Mouse (Mus musculus) neural tube, embryonic 14.5 days (tissue): ENCODE results near the gene Mbd5. TPM values are rescaled to one million over a fixed set of nuclear protein-coding genes. Genes with fewer than 3 reads are reported as not detected.

Experiments
- ATAC-seq: fragments of 200-750 bp; cut with Nextera tagmentation; 2 replicates; pipeline ENCODE4 v1.8.0; 2017; ENCODE audit warnings: low read depth, mild to moderate bottlenecking, moderate TSS enrichment, moderate library complexity
- H3K27ac ChIP-seq: fragments of 300-500 bp; sonication (generic); 2 replicates; pipeline ENCODE4 v1.5.1; 2014; ENCODE audit warnings: low read depth, mild to moderate bottlenecking, control low read depth, low read length, moderate library complexity, mixed read lengths
- H3K27me3 ChIP-seq: fragments of 300-500 bp; sonication (generic); 2 replicates; pipeline ENCODE4 v1.6.1; 2014; ENCODE audit warnings: low read length; ENCODE audit not compliant: control insufficient read depth, insufficient read depth
- H3K36me3 ChIP-seq: fragments of 300-500 bp; sonication (generic); 2 replicates; pipeline ENCODE4 v1.6.1; 2014; ENCODE audit warnings: low read length, mixed read lengths; ENCODE audit not compliant: control insufficient read depth, insufficient read depth
- H3K4me1 ChIP-seq: fragments of 300-500 bp; sonication (generic); 2 replicates; pipeline ENCODE4 v1.6.1; 2014; ENCODE audit warnings: low read length; ENCODE audit not compliant: control insufficient read depth, insufficient read depth
- H3K4me2 ChIP-seq: fragments of 300-500 bp; sonication (generic); 2 replicates; pipeline ENCODE4 v1.6.1; 2014; ENCODE audit warnings: mild to moderate bottlenecking, low read depth, low read length, control low read depth
- H3K4me3 ChIP-seq: fragments of 300-500 bp; sonication (generic); 2 replicates; pipeline ENCODE4 v1.5.1; 2014; ENCODE audit warnings: low read depth, low read length, control low read depth, mixed read lengths
- H3K9ac ChIP-seq: fragments of 300-500 bp; sonication (generic); replicated peaks from 2 replicates; pipeline ENCODE4 v1.6.1; 2014; ENCODE audit warnings: low read depth, mild to moderate bottlenecking, control low read depth, low read length, mixed read lengths
- H3K9me3 ChIP-seq: fragments of 300-500 bp; sonication (generic); 2 replicates; pipeline ENCODE4 v1.6.1; 2016; ENCODE audit warnings: low read length; ENCODE audit not compliant: control insufficient read depth
- WGBS: fragments of 180-500 bp; shearing (Covaris S2); extraction: QIAGEN DNeasy Blood & Tissue Kit; methylation state at CpG from one replicate; pipeline ENCODE4 v1.1.7; 2014; 5-methylcytosine and 5-hydroxymethylcytosine counted together
- polyA plus RNA-seq: library from polyadenylated mRNA; unstranded; fragments of >200 nt; fragmentation: Nextera tagmentation; extraction: Ambion mirVana; gene quantifications from 2 replicates; pipeline ENCODE4 v1.2.1, GENCODE M21; 2014

Gene Mbd5
- polyA plus RNA-seq, 1 experiment from 2014 or later: 51.6 TPM

DNA sequence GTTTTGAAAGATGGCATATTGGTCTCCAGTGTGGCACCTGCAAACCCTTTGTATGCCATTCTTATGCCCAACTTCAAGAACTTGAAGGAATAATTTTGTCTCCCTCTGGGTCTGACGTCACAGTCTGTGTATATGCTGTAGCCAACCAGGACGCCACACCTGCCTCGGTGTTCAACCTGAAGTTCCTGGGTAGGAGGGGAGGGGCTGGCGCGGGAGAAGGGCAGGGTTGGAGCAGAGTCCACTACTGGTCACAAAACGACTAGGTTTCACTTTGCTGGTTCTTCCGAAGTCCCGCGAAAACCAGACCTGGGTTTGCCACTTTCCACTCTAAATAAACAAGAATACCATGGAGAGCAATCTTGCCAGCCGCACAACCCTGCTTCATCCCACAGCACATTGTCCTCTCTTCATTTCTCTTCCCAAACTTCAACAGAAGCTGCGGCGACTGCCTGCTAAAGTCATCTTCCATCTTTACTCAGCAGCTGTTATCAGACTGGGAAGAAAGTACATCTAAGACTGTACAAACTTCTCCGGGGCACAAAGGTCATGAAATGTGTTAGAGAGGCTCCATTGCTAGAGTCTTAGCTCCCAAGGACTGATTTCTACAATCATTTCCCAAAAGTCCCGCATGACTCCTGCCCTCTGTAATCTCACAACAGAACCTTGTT is 417.7 kb downstream of the Mbd5 start:
- Histone ChIP-seq H3K9me3 (no peaks in the 10 kb centered on the region), H3K36me3 (no peaks in the 10 kb centered on the region), H3K4me1 (no peaks in the 10 kb centered on the region), H3K4me3 (no peak overlapping the region), H3K27ac (no peak overlapping the region), H3K9ac (no peak overlapping the region), H3K27me3 (no peaks in the 10 kb centered on the region), H3K4me2 (no peak overlapping the region)
- no peak for ATAC-seq
- 93% methylated on average over 14 of the region's 14 CpGs for WGBS

DNA sequence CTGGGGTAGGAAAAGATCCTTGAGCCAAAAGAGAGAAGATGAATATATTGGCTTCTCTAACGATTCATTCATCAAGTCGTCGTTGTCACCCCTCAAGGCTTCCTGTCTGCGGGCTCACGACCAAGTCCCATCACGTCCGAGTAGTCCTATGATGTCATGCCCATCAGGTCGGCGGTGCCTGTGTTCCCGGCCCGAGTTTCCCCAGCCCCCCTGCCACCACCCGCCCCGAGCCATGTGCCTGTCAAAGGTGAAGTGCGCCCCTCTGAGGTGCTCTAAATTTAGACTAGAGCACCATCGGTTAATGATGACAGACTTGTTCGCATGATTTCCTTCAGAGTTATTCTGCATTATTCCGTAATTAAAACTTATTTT is 418.2 kb downstream of the Mbd5 start:
- Histone ChIP-seq H3K4me2 (no peak overlapping the region), H3K27me3 (no peaks in the 10 kb centered on the region), H3K9me3 (no peaks in the 10 kb centered on the region), H3K4me1 (no peaks in the 10 kb centered on the region), H3K9ac (no peak overlapping the region), H3K36me3 (no peaks in the 10 kb centered on the region), H3K27ac (no peak overlapping the region), H3K4me3 (no peak overlapping the region)
- no peak for ATAC-seq
- 79% methylated on average over 17 of the region's 17 CpGs for WGBS

DNA sequence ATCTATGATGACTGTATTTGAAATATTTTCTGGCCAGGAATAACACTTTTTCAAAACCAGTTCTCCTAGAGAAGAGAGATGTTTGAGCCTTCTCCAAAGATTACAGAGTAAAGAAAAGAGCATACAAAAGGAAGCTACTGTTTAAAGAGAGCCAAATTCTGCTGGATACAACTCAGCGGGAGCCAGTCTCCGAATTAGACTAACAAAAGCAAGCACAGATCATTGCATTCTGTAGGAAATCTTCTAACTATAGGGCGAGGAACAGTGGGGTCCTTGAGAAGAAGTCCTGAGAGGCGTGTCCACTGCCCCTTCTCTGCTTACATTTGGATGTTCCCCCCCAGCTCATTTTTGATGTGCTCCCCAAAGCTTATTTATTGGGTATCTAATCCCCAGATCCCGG is 422.3 kb downstream of the Mbd5 start:
- 51% methylated on average over 5 of the region's 5 CpGs for WGBS
- no peak overlapping the region for H3K4me3 ChIP-seq
- no peaks in the 10 kb centered on the region for H3K36me3 ChIP-seq
- H3K9ac ChIP-seq: no peak overlapping the region
- H3K4me2 ChIP-seq: no peak overlapping the region
- H3K27ac ChIP-seq: no peak overlapping the region
- H3K4me1 ChIP-seq: no peaks in the 10 kb centered on the region
- H3K27me3 ChIP-seq: no peaks in the 10 kb centered on the region
- no peak for ATAC-seq
- H3K9me3 ChIP-seq: no peaks in the 10 kb centered on the region

DNA sequence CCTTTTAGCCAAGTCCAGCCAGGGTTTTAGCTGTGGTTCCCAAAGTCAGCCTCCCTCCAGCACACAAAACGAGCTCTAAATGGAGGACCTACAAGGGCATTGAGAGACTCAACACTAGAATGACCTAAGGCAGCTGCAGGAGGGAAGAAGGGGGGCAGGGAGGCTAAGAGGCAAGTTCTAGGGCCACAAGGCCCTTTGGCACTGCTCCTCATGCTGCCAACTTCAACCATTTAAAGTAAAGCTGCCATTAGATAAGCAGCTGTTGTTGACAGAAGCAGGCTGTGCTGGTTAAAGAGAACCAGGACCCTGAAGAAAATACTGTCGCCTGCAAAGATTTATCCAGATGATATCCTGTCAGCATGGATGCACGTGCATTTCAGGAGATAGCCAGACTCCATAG is 423.3 kb downstream of the Mbd5 start:
- Histone ChIP-seq H3K27ac (no peak overlapping the region), H3K36me3 (no peaks in the 10 kb centered on the region), H3K4me1 (no peaks in the 10 kb centered on the region), H3K9me3 (no peaks in the 10 kb centered on the region), H3K27me3 (no peaks in the 10 kb centered on the region), H3K4me2 (no peak overlapping the region), H3K9ac (no peak overlapping the region), H3K4me3 (no peak overlapping the region)
- ATAC-seq: no peak
- 73% methylated on average over 3 of the region's 3 CpGs for WGBS

Other genes with a start within 250 kb of the Mbd5 start
- 67.2 and 86.1 TPM in 2 replicates for gene Acvr2a, start 135.4 kb upstream of the Mbd5 start, polyA plus RNA-seq
- gene Orc4, start 769 bp downstream of the Mbd5 start, polyA plus RNA-seq: 102 and 114 TPM in 2 replicates